Mouse (Mus musculus): ENCODE measurements around the gene Kif5c.
A peak's percentile ranks its signal among the peaks of the same experiment; 100 is the strongest.

Gene Kif5c

DNA sequence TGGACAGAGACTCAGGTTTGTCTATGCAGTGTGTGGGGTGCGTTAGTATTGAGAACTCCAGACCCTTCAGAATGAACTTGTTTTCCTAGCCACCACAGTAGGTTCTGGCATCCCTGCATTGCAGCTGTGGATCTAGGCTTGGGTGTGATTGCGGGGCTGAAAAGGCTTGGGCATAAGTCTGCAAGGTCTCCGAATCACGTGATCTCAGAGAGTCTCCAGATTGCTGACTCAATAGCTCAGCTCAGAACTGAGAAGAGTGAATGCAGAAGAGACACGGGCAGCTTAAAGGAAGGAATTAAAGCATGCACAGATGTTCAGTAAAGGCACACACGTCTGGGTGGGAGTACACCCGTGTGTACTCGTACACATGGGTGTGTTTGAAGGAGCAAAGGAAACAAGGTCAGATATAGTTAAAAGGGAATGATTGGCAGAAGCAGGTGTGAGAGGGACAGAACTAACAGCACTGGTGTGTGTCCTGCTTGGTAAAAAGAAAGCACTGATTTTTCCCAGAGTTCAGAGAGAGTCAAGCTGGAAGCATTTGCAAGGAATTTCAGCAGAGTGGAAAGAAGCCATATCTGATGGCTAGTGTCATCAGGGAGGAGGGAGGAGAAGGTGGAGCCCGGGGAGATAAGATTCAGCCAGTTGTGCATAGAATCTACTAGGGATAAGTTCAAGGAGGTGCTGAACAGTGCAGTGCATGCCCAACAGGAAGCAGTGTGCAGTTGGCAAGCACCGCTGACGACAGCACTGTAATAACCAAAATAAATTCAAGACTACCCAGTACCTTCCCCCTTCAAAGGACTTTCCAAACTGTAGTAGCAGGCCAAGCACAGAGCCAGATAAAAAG is 130.9 kb downstream of the Kif5c start:
- no peak for DNase-seq

DNA sequence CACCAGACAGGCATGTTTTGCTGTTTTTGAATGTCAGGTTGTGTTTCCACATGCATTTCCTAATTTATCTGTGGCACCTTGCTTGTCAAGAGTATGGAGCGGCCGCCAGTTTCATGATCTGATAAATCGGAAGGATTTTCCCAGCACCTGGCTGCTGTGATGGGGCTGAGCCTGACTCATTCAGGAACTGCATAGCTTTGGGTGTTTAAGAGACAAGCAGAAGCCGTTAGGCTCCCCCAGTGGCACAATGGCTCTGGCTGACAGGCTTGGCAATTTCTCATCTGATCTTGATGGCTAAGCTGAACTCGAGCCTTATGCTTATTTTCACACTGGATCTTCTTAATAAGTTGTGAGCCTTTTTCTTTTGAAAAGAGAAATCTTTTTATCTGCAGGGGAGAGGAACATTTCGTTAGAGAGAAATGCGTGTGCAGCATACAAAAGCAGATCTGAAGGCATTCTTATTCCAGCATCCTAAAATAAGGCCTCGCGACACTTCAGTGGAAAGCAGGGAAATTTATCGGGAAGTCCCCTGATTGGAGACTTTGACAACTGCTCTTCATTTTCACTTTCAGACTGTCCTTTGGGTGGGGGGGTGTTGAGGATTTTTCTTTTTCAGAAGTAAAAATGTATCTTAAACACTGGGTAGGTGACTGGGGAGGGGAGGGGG is 132.6 kb downstream of the Kif5c start:
- DNase-seq = no peak

DNA sequence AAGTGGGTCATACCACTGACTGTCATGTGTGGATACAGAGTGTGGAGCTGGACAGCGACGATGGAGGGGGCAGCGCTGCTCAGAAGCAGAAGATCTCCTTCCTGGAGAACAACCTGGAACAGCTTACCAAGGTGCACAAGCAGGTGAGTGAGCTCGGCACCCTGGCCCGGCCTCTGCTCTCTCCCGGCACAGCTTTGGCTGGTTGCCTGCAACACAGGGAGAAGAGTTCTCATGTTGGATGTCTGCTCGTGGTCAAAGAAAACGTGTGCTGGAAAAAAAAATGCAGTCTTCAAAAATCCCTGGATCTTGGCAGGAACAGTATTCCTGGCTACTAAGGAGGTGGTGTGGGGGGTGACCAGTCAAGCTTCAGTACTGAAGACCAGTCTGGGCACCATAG is 133.1 kb downstream of the Kif5c start:
- DNase-seq = peak; percentile 41

DNA sequence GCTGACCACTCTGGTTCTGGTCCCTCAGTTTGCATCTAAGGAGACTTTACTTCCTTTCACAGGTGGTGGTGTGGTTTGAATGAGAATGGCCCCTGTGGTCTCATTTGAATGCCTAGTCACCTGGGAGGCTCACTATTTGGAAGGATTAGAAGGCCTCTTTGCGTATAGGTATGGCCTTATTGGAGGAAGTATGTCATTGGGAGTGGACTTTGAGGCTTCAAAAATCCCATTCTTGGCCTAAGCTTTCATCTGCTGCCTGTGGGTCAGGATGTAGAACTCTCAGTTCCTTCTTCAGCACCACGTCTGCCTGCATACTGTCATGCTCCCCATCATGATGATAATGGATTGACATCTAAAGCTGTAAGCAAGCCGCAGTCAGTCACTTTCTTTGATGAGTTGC is 134.0 kb downstream of the Kif5c start:
- no peak for DNase-seq

DNA sequence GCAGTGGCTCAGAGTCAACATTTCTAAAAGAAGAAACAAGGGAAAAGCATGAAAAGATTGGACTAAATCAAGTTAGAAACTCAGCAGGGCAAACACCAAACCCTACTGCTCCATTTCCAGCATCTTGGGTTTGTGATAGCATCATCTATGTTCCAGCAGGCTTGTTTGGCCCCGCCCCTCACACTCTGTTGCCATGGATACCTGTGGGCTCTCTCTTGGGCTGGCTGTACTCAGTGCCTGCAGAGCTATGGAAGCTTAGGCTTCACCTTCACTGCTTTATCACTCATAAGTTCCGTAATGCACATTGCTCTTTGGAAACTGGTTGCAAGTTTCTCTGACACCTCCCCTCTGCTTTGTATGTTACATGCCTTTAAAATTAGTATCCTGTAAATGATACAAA is 136.0 kb downstream of the Kif5c start:
- DNase-seq = no peak

DNA sequence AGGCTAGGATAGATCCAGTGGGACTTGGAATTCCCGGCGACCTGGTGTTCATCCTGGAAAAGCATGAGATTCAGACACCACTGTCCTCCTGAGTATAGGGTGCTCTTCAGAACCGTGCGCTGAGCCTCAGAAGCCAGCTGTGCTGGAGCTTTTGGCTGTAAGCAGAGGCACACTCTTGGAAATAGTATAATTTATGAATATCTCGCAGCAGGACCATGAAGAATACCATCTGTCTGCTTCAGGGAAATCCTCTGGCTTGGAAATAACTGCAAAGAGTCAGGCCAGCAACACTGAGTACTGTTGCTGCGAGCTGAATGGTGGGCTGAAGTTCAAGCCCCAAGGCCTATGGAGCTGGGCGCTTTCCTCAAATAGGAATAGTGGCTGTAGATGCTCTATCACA is 138.5 kb downstream of the Kif5c start:
- no peak for DNase-seq

DNA sequence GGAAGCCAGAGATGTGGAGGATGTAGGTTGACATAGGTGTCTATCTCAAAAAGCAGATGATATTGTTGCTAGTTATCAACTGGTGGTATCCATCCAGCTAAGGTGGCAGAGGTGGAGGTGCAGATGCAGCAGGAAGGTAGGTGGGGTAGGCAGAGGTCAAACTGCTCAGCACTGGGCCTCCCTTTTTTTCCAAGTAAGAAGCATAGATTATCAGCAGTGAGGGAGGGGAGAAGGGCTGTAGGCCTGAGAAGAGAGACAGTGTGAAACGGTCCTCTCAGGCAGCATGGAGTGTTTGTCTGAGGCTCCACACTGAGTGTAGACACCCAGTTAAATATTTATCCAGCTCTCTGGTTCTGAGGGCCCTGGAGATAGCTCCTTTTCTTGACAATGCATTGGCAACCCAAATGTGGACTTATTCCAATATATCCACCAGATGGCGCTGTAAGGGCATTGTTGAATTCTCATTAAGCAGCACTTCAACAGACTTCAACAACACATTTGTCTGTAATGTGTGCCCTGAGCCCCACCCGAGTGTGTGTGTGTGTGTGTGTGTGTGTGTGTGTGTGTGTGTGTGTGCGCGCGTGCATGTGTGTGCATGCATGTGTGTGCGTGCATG is 145.3 kb downstream of the Kif5c start:
- no peak for DNase-seq

DNA sequence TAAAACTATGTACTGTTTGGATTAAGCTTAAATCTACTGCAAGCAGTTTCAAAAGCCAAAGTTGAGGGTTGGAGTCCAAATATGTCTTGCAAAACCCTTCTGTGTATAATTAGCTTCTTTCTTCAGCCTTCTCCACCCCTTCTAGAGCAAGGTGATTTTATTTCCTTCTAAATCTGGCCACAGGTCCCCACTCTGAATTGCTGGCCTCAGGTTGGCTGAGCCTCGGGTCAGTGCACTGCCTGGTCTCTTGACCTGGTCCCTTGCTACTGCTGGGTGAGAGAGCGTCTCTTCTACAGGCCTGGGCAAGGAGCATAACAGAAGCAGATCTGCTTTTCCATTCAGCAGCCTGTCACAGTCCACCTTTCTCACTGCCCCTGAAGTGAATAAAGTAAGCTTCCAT is 149.8 kb downstream of the Kif5c start:
- no peak for DNase-seq

DNA sequence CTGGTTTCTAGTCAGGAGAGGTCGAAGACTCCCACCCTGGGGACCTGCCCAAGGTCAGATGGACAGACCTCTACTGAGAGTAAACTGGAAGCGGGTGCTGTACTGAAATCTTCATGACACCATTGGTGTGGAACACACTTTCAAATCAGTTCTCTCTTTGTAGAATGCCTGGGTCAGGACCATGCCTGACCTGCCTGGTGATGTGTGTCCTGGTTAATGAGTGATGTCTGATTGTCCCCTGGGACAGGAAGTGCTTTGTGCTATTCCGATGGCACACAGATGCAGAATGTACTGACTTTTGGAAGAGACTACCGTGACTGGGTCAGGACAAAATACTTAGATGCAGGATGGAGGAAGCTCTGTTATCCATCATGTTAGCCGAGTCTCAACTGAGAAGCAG is 151.3 kb downstream of the Kif5c start:
- DNase-seq = no peak

DNA sequence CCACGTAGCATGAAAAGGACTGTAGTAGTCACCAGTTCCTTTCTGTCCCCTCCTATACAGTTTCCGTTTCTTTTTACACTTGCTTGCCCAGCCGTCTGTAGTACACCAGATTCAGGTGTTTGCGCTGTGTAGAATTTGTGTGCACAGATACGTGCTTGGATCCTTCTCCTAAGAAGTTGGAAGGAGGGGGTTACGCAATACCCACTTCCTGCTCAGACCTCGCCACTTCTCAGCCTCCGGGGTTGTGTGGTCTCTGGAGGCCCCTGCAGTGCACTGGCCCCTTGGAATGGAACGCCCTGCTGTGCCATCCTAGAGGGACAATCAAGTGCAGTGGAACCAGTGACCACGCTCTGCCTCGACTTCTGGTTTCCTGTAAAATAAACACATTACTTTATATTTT is 152.1 kb downstream of the Kif5c start:
- no peak for DNase-seq

DNA sequence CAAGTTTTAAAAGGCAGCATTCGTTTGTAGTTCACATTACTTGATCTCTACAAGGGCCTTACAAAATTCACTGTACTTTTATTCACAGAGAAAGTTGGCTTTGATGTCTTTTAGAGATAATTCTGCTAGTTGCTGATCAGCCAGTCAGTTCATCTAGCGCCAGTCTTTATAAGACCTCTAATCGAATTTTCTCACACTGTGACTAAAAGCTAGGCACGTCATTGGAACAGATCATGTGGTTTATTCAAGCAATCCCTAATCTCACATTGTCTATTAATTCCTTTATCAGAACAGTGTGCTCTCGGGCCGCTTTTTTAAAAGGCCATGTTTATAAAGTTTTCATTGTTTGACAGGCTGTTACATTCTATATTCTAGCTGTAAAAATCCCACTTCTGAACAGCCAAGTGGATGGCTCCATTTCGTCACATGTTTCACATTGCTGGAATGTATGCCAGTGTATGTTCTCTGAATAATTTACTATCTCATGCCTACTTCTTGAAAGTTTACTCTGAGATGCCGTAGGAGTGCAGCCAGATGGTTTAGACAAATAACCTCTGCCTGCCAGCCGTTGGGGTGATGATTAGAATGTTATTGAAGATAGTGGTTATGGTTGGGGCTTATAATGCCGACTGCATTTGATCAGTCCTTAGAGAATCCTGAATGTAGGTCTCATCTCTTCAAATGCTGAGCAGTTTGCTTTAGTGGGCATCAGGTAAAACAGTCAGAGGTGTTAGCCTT is 154.3 kb downstream of the Kif5c start:
- no peak for DNase-seq

DNA sequence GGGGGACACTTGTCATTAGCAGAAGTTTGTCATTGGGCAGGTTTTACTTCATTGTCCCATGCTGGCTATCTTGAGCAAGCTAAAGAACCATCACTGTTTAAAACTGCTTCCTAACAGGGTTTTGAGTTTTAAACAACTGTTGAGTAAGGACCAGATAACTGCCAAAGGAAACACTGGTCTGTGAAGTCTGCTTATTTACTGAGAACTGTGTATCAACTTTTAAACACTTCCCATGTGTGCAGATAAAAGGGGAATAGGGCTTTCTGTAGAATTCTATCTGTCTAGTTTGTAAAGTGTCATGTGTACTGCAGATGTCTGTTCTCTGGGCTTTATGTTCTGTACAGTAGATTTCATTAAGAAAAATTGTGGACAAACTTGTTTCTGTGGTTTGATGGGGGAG is 155.1 kb downstream of the Kif5c start:
- no peak for DNase-seq

DNA sequence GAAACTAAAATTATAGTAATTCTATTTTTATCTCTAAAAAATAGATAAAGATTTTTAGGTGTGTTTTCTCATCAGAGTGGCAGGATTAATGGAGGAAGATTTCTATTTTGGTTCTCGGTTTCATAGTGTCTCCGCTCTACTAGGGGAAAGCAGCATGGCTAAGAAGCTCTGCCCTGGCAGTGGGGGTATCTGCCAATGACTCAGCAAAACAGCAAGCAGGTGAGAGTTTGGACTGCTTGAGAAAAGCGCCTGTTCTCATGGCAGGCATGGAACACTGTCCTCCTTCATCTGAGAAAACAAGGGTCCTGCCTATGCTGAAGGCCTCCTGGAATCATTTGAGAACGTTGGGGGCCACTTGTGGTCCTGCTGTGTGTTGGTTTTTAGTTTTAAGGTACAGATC is 156.1 kb downstream of the Kif5c start:
- no peak for DNase-seq

DNA sequence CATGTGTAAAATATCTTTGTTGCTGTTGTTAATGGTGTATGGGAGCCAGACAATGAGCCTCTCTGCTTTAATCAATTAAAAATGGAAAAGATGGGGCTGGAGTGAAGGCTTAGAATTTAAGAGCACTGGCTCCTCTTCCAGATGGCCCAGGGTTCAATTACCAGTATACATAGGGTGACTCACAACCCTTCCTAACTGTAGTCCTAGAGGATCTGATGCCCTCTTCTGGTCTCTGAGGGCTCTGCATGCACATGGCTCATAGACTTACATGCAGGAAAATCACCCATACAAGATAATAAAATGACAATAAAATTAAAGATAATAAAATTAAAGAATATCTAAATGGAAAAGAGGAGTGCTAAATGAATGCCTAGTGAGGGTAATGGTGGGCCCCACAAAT is 156.6 kb downstream of the Kif5c start:
- no peak for DNase-seq

DNA sequence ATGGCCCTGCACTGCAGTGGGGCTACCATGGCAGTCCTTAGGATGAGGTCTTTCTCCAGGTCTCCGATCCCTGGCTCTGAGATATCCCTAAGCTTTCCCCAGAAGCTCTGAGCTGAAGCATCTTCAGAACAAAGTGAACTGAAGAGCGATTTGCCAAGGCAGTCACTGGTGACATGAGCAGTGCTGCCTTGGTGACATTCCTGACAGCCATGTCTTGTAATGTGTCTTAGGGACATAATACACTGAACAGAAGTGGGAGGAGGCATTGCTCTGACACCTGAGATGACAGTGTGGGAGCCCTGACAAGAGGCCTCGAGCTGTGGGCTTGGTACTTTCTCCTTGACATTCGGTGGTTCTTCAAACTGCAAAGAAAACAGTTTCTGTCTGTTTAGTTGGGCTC is 157.3 kb downstream of the Kif5c start:
- DNase-seq = no peak

DNA sequence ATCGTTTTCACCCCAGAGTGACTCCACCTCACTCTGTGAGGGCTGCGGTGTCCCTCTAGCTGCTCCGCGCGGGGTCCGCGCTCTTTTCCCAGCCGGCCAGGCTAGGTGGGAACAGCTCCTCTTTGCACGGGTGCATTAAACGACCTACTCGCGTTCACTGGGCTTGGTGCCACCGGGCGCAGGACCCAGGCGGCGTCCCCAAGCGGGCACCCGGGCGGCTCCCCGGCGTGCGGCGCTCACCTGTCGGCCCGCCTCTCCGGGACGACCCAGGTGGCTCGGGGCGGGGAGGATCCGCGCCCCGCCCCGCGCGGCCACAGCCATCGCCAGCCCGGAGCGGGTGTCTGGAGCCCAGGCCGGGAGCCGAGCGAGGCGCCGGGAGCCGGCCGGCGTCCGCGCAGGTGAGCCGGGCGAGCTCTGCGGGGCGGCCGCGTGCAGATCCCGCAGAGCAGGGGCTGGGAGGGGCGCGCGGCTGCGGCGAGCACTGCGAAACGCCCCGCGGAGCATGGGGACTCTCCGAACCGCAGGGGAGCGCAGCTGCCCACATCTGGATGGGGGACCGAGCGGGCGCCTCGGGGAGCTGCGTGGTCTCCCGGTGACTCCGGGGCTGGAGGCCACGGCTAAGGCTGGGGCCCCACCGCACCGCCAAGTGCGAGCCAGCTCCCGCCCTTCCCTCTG is 168.4 kb downstream of the Kif5c start, which contains the start of gene Lypd6b:
Gene Lypd6b, plus strand, starts transcription at position 313 of the 675 bp plus-strand sequence.
- no peak for DNase-seq

DNA sequence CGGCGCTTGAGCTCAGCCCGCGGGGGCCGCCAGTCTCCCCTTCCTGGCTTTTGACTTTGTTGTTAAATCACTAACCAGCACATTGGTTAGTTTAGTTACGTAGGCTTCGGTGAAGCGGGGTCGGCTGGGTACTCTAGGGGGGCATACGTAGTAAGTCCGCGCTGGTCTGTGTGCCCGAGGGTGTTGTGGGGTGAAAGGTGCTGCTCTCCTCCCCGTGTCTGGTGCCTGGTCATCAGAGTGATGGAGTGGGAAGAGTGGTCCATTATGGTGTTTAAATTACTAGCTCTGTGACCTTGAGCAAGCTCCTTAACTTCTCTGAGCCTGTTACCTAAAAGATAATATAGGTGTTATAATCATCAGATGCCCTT is 168.9 kb downstream of the Kif5c start:
- no peak for DNase-seq

DNA sequence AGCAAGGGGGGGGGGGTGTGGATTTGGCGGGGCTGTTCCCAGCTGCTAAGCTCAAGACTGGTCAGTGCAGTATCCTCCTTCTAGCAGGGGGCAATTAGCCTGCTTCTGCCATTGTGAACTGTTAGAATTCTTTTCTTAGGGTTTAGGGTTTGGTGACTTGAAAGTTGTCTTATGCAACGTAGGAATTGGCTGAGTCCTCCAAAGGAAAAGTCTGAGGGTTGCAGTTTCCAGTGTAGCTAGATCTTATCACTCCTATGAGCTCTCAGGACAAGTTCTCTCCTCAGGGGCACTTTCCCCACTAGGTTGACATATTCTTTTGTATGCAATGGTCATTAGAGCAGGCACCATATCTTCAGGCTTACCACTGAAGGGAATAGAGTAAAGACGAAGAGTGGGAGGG is 169.5 kb downstream of the Kif5c start:
- DNase-seq = no peak

DNA sequence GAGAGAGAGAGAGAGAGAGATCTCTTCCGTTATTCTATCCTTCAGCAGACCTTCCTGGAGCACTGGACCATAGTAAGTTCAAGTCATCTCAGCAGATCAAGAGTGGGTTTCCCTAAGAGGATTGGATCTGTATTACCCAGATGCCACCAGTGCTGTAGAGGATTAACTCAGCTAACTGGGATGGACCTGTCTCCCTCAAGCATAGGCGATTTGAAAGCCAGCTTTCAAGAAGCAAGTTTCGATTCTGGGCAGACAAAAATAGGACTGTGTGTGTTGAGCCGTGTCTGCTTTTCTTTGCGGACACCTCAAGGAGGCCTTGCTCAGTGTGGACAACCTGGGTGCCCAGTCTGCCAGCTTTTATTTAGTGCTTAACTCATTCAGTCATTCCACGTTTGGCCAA is 170.0 kb downstream of the Kif5c start:
- no peak for DNase-seq

DNA sequence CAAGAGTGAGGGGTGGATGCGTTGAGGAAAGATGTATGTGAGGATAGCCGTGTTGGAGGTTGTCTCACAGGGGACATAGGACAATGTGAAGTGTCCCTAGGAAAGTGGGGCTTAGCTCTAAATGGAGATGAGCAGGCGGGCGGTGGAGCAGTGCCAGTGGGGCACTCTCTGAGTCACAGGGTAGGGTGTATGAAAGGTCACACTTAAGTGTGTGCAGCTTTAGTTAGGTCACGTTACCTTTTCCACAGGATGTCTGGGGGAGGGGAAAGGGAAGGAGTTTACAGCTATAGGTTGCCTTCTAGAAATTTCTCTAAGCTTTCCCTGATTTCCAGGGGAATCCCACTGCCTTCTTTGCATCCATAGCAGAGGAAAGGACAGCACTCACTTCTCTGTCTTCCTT is 170.4 kb downstream of the Kif5c start:
- no peak for DNase-seq

DNA sequence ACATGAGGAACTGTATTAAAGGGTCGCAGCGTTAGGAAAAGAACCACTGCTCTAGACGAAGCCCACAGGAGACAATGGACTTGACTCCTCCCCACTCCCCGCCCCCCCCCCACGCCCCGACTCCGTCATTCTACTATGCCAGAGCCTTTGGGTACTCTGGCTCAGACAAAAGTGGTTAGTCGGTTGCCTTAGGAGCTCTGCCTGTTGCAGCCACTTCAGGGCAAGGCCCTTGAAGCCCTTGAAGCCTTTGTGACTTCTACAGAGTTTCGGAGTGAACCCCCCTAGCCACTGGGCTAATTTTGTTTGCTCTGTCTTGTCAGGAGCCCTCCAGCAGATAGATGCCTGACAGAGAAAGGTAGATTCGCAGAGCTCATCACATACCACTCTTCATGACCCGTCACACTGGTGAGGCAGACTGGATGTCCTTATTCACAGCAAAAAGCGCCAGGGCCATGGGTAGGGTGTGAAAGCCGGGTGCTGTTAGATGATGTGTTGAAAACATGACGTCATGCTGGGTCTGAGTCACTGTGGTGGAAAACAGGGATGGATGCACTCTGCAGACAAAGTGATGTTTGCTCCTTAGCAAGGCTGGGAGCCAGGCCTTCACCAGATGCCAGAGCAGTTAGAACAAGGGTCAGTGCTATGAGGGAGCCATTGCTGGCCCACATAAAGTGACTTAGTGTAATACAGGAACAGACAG is 178.5 kb downstream of the Kif5c start:
- DNase-seq = no peak

DNA sequence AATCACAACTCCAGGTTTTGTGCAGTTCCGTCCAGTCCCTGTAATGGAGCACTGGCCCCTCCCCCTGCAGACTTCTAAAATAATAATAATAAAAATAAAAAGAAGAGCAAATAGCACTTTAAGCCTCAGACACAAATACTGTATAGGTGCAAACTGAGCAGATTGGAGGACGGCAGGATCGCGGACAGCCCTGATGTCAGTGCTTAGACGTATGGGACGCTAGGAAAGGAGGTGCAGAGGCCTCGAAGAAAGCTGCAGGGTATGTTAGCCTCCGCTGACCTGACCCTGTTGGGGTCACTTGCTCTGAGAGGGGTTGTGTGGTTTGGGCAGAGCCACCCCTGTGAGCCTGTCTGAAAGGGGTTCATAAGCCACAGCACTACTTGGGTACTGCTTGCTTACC is 185.3 kb downstream of the Kif5c start:
- no peak for DNase-seq

Data from cerebellum, adult 11 months (tissue).